Mouse (Mus musculus) kidney, embryonic 16.5 days (tissue): ENCODE data around the gene Zbtb7b. TPM values are rescaled to one million over a fixed set of nuclear protein-coding genes. Genes with fewer than 3 reads are reported as not detected.

Experiments used
- ATAC-seq: fragments of 200-750 bp; cut with Nextera tagmentation; 2 replicates; pipeline ENCODE4 v1.8.0; 2017; ENCODE audit warnings: moderate TSS enrichment; ENCODE audit not compliant: low FRiP score, low TSS enrichment
- H3K27ac ChIP-seq: fragments of 300-500 bp; sonication (generic); 2 replicates; pipeline ENCODE4 v1.5.1; 2014; ENCODE audit warnings: low read length
- H3K27me3 ChIP-seq: fragments of 300-500 bp; sonication (generic); 2 replicates; pipeline ENCODE4 v1.6.1; 2014; ENCODE audit warnings: low read length, control low read depth, mixed read lengths; ENCODE audit not compliant: insufficient read depth
- H3K36me3 ChIP-seq: fragments of 300-500 bp; sonication (generic); 2 replicates; pipeline ENCODE4 v1.6.1; 2014; ENCODE audit warnings: low read length, control low read depth, mixed read lengths; ENCODE audit not compliant: insufficient read depth
- H3K4me1 ChIP-seq: fragments of 300-500 bp; sonication (generic); 2 replicates; pipeline ENCODE4 v1.6.1; 2014; ENCODE audit warnings: low read length, control low read depth, mixed read lengths; ENCODE audit not compliant: insufficient read depth
- H3K4me2 ChIP-seq: fragments of 300-500 bp; sonication (generic); replicated peaks from 2 replicates; pipeline ENCODE4 v1.6.1; 2014; ENCODE audit warnings: low read depth, low read length
- H3K4me3 ChIP-seq: fragments of 300-500 bp; sonication (generic); 2 replicates; pipeline ENCODE4 v1.5.1; 2014; ENCODE audit warnings: mild to moderate bottlenecking, low read length
- H3K9ac ChIP-seq: fragments of 300-500 bp; sonication (generic); replicated peaks from 2 replicates; pipeline ENCODE4 v1.6.1; 2014; ENCODE audit warnings: low read length
- H3K9me3 ChIP-seq: fragments of 300-500 bp; sonication (generic); 2 replicates; pipeline ENCODE4 v1.6.1; 2016; ENCODE audit warnings: low read length, control low read depth
- WGBS: fragments of 180-500 bp; shearing (Covaris S2); extraction: QIAGEN DNeasy Blood & Tissue Kit; methylation state at CpG from one replicate; pipeline ENCODE4 v1.1.7; 2014; 5-methylcytosine and 5-hydroxymethylcytosine counted together
- polyA plus RNA-seq: library from polyadenylated mRNA; unstranded; fragments of >200 nt; fragmentation: Nextera tagmentation; extraction: Ambion mirVana; gene quantifications from 2 replicates; pipeline ENCODE4 v1.2.1, GENCODE M21; 2015

The Zbtb7b gene
- polyA plus RNA-seq, 1 experiment from 2014 or later = 3.5 TPM

DNA sequence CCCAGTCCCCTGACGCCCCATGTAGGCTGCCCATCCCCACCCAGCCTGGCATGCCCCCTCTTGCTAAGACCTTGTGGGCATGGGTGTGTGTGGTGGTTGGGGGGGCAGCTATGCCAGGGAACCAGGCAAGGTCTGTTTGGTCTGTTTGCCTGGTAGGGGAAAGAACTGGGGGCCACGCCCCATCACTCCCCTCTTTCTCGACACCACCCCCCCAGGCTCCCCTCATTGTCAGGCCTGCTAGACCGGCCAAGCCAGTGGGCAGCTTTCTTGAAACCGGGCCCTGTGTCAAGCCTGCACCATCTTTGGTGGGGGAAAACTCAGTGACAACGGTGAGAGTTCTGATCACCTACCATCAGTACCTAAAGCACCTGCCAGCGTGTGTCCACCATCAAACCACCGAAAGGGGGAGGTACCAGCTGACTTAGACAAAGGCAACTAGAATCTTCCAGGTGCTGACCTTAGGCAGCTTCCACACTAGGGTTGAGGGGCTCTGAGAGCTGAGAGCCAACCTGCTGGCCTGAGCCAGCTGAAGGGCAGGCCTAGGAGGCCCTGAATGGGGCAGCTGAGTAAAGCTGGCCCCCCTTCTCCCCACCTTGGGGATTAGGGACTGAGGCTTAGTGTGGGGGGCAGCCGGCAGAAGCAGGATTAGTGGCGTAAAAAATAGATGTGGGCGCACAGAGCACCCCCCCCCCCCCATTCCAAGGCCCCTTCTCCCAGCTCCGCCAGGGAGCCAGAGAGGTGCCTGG, 10.1 kb downstream of the Zbtb7b start:
- Histone ChIP-seq H3K4me2 (no peak overlapping the region), H3K36me3 (peaks cover 9% of the 10 kb centered on the region; the same call in 1 of the 2 replicates), H3K27ac (no peak overlapping the region), H3K4me1 (peaks cover 29% of the 10 kb centered on the region), H3K9ac (no peak overlapping the region), H3K4me3 (no peak overlapping the region), H3K27me3 (no peaks in the 10 kb centered on the region), H3K9me3 (no peaks in the 10 kb centered on the region)
- no peak for ATAC-seq
- 77% methylated on average over 10 of the region's 12 CpGs for WGBS

DNA sequence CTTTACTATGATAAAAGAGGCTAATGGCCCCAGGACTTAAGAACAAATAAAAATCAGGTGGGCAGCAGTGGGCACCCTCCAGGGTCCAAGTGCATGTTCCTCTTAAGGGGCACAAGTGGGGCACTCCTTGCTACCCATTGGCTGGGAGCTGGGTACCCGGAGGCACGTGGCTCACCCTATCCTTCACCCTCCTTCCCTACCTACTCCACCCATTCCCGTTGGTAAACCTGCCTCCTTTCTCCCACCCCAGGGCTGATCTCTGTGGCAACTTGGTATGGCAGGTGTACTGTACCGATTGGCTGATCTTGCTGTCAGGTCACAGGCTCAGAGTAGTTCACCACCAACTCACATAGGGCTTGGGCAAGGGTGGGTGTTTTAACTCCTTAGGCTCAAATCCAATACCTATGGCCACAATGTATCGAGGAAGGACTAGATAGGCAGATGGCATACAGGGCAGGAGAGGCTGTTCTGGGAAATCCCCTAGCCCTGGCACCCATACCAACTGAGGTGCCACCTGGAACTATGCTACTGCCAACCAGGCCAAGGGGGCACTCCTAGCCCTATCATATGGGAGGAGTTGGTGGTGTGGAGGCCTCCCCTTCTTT, 10.8 kb downstream of the Zbtb7b start:
- 87% methylated on average over 5 of the region's 5 CpGs for WGBS
- peaks cover 12% of the 10 kb centered on the region; the same call in 1 of the 2 replicates for H3K36me3 ChIP-seq
- peaks cover 34% of the 10 kb centered on the region for H3K4me1 ChIP-seq
- H3K27ac ChIP-seq = no peak overlapping the region
- no peaks in the 10 kb centered on the region for H3K27me3 ChIP-seq
- no peak for ATAC-seq
- H3K9me3 ChIP-seq = no peaks in the 10 kb centered on the region
- no peak overlapping the region for H3K4me3 ChIP-seq
- no peak overlapping the region for H3K4me2 ChIP-seq
- H3K9ac ChIP-seq = no peak overlapping the region

DNA sequence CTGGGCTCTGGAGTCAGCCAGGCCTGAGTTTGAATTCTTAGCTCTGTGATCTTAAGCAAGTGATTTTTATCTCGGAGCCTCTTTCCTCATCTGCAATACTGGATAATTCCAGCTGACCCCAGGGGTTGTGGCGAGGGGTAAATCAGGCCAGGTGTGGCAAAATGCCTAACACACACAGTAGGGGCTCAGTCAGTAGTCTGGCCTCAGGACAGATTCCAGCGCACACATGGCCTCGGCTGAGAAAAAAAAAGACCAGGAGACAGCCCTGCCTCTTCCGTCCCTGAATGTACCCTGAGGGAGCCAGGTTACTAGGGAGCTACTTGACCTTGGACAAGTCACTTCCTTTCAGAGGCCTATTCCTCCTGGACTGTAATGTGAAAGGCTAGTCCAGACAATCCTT, 11.6 kb downstream of the Zbtb7b start:
- Histone ChIP-seq H3K9me3 (no peaks in the 10 kb centered on the region), H3K27me3 (no peaks in the 10 kb centered on the region), H3K27ac (no peak overlapping the region), H3K4me3 (no peak overlapping the region), H3K4me2 (no peak overlapping the region), H3K9ac (no peak overlapping the region), H3K4me1 (peaks cover 38% of the 10 kb centered on the region), H3K36me3 (peaks cover 12% of the 10 kb centered on the region; the same call in 1 of the 2 replicates)
- WGBS = 78% methylated on average over 5 of the region's 5 CpGs
- no peak for ATAC-seq

DNA sequence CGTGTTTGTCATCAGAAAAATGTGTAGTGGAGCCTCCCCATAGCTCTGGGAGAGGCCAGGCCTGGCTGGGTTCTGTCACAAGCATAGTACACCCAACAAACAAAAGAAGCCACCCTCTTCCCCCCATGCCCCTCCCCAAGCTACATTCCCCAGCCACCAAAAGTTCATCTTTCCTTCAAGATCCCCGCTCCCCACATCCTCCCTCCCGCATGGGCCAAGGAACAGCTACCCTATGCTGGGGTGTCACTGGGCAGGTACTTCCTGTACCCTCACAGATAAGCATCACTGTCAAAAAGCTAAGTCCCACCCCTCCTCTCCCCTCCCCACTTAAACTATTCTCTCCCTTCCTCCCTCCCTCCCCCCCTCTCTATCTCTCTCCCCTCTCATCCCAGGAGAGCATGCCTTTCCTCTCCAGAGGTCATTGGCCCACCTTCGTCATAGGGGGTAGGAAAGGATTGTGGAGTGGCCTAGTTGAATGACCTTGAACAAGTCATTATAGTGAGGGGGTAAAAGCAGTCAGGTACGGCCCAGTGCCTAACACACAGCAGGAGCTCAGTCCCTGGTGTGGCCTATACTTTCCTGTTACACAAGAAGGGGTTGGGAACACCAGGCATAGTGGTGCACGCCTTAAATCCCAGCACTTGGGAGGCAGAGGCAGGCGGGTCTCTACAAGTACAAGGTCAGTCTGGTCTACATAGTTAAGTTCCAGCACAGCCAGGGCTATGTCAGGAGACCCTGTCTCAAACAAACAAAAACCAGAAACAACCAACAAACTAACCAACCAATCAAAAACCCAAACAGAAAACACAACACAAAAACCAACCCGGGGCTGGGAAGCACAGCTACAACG, 12.3 kb downstream of the Zbtb7b start:
- no peak for ATAC-seq
- Histone ChIP-seq H3K4me3 (no peak overlapping the region), H3K27me3 (no peaks in the 10 kb centered on the region), H3K9ac (no peak overlapping the region), H3K27ac (no peak overlapping the region), H3K36me3 (peaks cover 12% of the 10 kb centered on the region; the same call in 1 of the 2 replicates), H3K4me1 (peaks cover 36% of the 10 kb centered on the region), H3K9me3 (no peaks in the 10 kb centered on the region), H3K4me2 (no peak overlapping the region)
- WGBS = 88% methylated on average over 9 of the region's 9 CpGs

DNA sequence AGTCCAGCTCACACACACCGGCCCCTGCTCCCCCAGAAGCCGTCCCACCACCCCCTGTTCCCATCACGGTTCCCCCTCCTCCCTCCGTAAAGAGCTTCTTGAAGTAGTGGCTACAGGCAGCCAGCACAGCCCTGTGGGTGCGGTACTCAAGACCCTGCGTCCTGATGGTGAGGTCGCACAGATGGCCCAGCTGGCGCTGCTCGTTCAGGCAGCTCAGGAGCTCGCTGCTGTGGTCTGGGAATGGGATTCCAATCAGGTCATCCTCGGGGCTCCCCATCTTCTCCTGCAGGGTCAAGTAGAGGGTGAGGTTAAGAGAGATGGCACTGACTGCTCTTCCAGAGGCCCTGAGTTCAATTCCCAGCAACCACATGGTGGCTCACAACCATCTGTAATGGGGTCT, 13.3 kb downstream of the Zbtb7b start:
- Histone ChIP-seq H3K4me3 (no peak overlapping the region), H3K27ac (no peak overlapping the region), H3K9ac (no peak overlapping the region), H3K4me2 (no peak overlapping the region), H3K4me1 (peaks cover 26% of the 10 kb centered on the region), H3K36me3 (peaks cover 12% of the 10 kb centered on the region; the same call in 1 of the 2 replicates), H3K9me3 (no peaks in the 10 kb centered on the region), H3K27me3 (no peaks in the 10 kb centered on the region)
- ATAC-seq = no peak
- 81% methylated on average over 11 of the region's 11 CpGs for WGBS

DNA sequence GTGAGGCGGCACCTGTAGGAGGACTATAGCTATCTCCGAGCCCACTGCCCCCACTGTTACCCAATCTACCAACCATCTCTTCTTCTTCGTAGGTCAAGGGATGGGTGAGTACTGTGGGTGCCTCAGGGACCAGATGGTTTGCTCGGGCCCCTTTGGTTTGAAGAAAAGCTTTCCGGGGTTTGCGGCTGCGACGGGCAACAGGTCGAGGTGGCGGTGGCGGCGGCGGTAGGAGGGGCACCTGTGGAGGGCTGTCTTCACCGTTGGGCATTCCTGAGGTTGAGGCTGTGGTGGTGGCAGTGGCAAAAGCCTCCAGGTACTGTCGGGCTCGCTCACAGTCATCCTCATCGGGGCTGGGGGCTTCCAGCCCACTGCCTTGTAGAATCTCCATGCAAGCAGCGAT, 13.9 kb downstream of the Zbtb7b start:
- H3K4me3 ChIP-seq = no peak overlapping the region
- H3K9ac ChIP-seq = no peak overlapping the region
- H3K27me3 ChIP-seq = no peaks in the 10 kb centered on the region
- H3K36me3 ChIP-seq = peaks cover 12% of the 10 kb centered on the region; the same call in 1 of the 2 replicates
- H3K9me3 ChIP-seq = no peaks in the 10 kb centered on the region
- 94% methylated on average over 18 of the region's 18 CpGs for WGBS
- no peak overlapping the region for H3K4me2 ChIP-seq
- no peak for ATAC-seq
- H3K4me1 ChIP-seq = peaks cover 24% of the 10 kb centered on the region
- H3K27ac ChIP-seq = no peak overlapping the region

DNA sequence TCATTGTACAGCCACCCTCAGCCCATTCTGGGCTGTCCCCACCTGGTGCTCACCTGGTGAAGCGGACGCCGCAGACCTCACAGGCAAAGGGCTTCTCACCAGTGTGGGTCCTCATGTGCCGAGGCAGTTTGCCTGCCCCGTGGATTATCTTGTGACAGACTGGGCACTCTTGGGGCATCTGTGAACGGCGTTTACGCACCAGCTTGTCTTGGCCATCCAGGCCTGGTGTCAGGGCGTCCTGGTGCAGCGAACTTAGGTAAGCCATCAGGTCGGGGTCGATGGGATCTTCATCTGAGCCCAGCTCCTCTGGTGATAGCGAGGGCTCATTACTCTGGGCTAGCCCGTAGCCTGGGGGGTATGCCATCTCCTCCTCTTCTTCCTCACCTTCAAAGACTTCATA, 14.3 kb downstream of the Zbtb7b start:
- Histone ChIP-seq H3K9ac (no peak overlapping the region), H3K27ac (no peak overlapping the region), H3K4me2 (no peak overlapping the region), H3K9me3 (no peaks in the 10 kb centered on the region), H3K36me3 (peaks cover 12% of the 10 kb centered on the region; the same call in 1 of the 2 replicates), H3K4me3 (no peak overlapping the region), H3K4me1 (peaks cover 20% of the 10 kb centered on the region), H3K27me3 (no peaks in the 10 kb centered on the region)
- ATAC-seq = no peak
- WGBS = 94% methylated on average over 14 of the region's 14 CpGs

DNA sequence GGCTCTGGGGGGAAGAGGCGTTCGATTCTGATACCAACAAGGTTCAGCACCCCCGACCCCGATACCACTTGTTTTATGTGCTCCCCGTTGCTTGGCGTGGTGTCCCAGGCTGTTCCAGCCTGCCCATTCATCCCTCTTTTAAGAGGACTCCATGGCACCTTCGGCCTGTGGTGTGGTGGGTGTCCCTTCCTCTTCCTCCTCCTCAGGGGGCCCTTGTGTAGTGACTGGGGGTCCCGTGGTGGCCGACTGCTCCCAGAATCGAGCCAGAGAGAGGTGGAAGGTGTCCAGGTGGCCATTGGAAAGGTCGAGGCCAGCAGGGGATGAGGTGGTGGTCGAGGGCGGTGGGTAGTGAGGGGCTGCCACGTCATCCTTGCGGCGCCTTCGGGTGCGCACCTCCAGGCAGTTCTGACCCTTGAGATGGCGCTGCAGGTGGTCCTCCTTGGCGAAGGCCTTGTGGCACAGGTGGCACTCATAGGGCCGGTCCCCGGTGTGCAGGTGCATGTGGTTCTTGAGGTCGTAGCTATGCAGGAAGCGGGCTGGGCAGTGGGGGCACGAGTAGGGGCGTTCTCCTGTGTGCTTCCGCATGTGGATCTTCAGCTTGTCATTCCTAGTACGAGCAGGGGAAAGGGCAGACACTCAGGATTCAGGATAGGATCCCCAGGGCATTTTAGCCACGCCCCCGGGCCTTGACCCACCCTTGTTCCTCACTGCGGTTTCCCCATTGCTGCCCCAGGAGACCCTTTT, 15.0 kb downstream of the Zbtb7b start:
- Histone ChIP-seq H3K4me2 (peak overlapping the region; percentile 62; the same call in 1 of the 2 replicates), H3K4me3 (no peak overlapping the region), H3K27ac (no peak overlapping the region; the same call in 1 of the 2 replicates), H3K9ac (no peak overlapping the region; the same call in 1 of the 2 replicates), H3K27me3 (no peaks in the 10 kb centered on the region), H3K9me3 (no peaks in the 10 kb centered on the region), H3K36me3 (peaks cover 12% of the 10 kb centered on the region; the same call in 1 of the 2 replicates), H3K4me1 (peaks cover 13% of the 10 kb centered on the region)
- WGBS = 89% methylated on average over 31 of the region's 31 CpGs
- no peak for ATAC-seq

DNA sequence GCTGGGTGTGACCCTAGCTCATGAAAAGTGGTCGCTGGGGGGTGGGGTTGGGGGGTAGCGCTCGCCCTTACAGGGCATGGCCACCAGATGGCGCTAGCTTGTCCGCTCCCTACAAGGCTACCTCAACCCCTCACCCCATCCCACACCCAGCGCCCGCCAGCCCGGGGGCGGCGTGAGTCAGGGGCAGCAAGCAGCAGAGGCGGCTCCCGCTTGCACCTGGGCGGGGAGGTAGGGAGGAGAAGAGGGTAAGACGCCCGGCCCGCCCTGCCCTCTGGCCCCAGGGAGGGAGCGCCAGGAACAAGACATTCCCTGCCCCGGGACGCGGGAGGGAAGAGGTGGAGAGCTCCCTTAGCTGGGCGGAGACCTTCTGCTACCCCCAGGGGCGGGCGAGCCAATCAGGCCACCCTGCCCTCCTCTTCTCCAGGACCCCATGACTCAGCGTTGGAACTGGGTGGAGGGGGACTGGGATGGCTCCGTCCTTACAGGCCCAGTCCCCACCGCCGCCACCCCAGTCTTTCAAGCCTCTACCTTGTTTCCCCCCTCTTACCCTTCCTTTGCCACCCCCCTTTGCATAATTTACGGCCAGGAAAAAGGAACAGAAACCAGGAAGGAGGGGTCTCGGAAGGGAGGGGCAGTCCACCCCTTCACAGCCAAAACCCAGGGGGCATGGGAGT, 16.0 kb downstream of the Zbtb7b start:
- no peaks in the 10 kb centered on the region for H3K9me3 ChIP-seq
- under 1% methylated on average over 28 of the region's 29 CpGs for WGBS
- H3K4me2 ChIP-seq = peak overlapping the region; percentile 62
- peak overlapping the region; percentile 54 for H3K4me3 ChIP-seq
- H3K4me1 ChIP-seq = peaks cover 13% of the 10 kb centered on the region
- peak overlapping the region; percentile 72 for H3K9ac ChIP-seq
- H3K27ac ChIP-seq = peak overlapping the region; percentile 51
- H3K36me3 ChIP-seq = peaks cover 12% of the 10 kb centered on the region; the same call in 1 of the 2 replicates
- ATAC-seq = peak; percentile 92
- H3K27me3 ChIP-seq = no peaks in the 10 kb centered on the region
